Mouse (Mus musculus) cerebellum, adult 11-12 months (tissue): ENCODE data around the gene C130079G13Rik.
"Not testable (repeated sequence)": the region's sequence is repeated elsewhere in the genome, so short reads cannot be mapped to it uniquely, and the experiment has no call there.

Source experiments
- DNase-seq: peaks from one replicate; pipeline ENCODE4 v3.0.0; 2022

The C130079G13Rik gene

GRCm38 (mm10) chr3:59924914-59925313 is at the start of gene C130079G13Rik:
C130079G13Rik (plus strand) TSS chr3:59925214.
- no peak for DNase-seq

- DNase-seq = not testable (repeated sequence)
Measured at GRCm38 (mm10) chr3:59877601-59878000, 47.4 kb upstream of the C130079G13Rik start.

GRCm38 (mm10) chr3:59879801-59880554 is 45.0 kb upstream of the C130079G13Rik start:
- not testable (repeated sequence) for DNase-seq

GRCm38 (mm10) chr3:59893276-59893675 is 31.7 kb upstream of the C130079G13Rik start:
- no peak for DNase-seq

- no peak for DNase-seq
Measured at GRCm38 (mm10) chr3:59934621-59935020, 9.6 kb downstream of the C130079G13Rik start.

- peak; percentile 57 for DNase-seq
Measured at GRCm38 (mm10) chr3:59947294-59947950, 22.4 kb downstream of the C130079G13Rik start.

GRCm38 (mm10) chr3:59970891-59971290 is 45.9 kb downstream of the C130079G13Rik start:
- DNase-seq = no peak

GRCm38 (mm10) chr3:59974591-59974990 is 49.6 kb downstream of the C130079G13Rik start:
- no peak for DNase-seq
